Comparison of ENCODE assay signal across 22 mouse cellular contexts in the genomic region with DNA sequence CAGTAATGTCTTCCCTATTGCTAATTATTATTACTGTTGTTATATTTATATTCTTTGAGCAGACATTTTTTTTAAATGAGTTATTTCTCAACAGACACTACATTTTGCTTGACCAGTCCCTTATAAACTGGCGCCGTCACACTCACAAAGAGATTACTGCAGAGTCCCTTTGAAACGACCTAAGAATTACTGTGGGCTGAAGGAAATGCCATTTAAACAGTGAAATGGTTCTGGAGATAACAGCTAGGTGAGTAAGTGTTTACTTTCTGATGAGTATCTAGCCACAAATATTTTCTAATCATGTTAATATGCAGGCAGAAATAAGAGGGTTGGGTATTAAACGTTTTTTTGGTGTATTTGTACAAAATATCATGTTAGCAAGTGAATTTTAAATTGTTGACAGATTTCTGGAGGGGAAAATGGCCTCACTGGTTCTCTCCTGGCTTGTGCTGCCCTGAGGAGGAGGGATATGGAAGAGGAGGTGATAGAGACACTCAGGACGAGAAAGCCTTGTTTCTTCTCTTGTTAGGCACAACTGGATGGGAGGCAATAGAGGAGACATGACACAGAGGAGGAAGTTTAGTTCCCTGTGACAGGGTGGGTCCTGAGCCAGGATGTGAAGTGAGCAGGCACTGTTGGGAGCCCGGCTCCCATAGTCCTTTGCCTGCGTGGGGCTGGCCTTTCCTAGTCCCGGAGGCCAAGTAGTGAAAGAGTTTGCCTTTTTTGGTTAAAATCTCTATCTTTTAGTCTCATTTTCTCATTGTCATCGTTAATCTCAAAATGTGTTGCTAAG. TPM values are rescaled to one million over a fixed set of nuclear protein-coding genes. Genes with fewer than 3 reads are reported as not detected.
DNase-seq lines count a peak whose midpoint lies in the region; ATAC-seq and TF ChIP-seq lines count a peak whose summit lies in the region.
"Had no signal": no experiment of that assay in that cellular context is flagged by ENCODE, and none has a peak within 500 bp of the region (broad histone marks: within the 10 kb centered on the region; RNA-seq: fewer than 3 reads in every experiment).

No protein-coding gene starts in this region.

- H3K9me3 ChIP-seq in lung, postnatal 0 days (ENCODE audit: low read length): no peaks in the 10 kb centered on the region
- H3K9me3 ChIP-seq in hindbrain, embryonic 13.5 days: no peaks in the 10 kb centered on the region
- H3K9me3 ChIP-seq: embryonic facial prominence, embryonic 10.5 days; forebrain, embryonic 15.5 days; heart, embryonic 15.5 days; hindbrain, embryonic 10.5 days; hindbrain, embryonic 15.5 days had no signal

- no peak overlapping the region; the same call in 1 of the 2 replicates for H3K27ac ChIP-seq in lung, postnatal 0 days (ENCODE audit: low read length)
- no peak overlapping the region for H3K27ac ChIP-seq in hindbrain, embryonic 13.5 days
- H3K27ac ChIP-seq: embryonic facial prominence, embryonic 10.5 days; forebrain, embryonic 15.5 days; heart, adult 2 months; heart, embryonic 15.5 days; hindbrain, embryonic 10.5 days; hindbrain, embryonic 15.5 days had no signal

- no peaks in the 10 kb centered on the region for H3K36me3 ChIP-seq in lung, postnatal 0 days (ENCODE audit: insufficient read depth, low read length)
- no peaks in the 10 kb centered on the region for H3K36me3 ChIP-seq in myocyte (ENCODE audit: control insufficient read depth, insufficient read depth)
- H3K36me3 ChIP-seq in hindbrain, embryonic 13.5 days: no peaks in the 10 kb centered on the region
- H3K36me3 ChIP-seq: embryonic facial prominence, embryonic 10.5 days; forebrain, embryonic 15.5 days; heart, embryonic 15.5 days; hindbrain, embryonic 10.5 days; hindbrain, embryonic 15.5 days had no signal

- no peak overlapping the region for H3K4me3 ChIP-seq in lung, postnatal 0 days (ENCODE audit: low read depth, low read length)
- H3K4me3 ChIP-seq in myocyte: no peak overlapping the region
- H3K4me3 ChIP-seq in hindbrain, embryonic 13.5 days: no peak overlapping the region
- H3K4me3 ChIP-seq: embryonic facial prominence, embryonic 10.5 days; erythroblast, embryonic 14.5 days; forebrain, embryonic 15.5 days; heart, adult 2 months; heart, embryonic 15.5 days; hindbrain, embryonic 10.5 days; hindbrain, embryonic 15.5 days had no signal

- WGBS in lung, postnatal 0 days: 40% methylated on average over 9 of the region's 9 CpGs
- 75% methylated on average over 9 of the region's 9 CpGs for WGBS in hindbrain, embryonic 13.5 days

- intact Hi-C loops in heart, postnatal 10 days (cut with DNase I): no loop called here

- no peak overlapping the region for H3K4me2 ChIP-seq in lung, postnatal 0 days (replicated peaks; ENCODE audit: low read depth, low read length)
- H3K4me2 ChIP-seq in myocyte (ENCODE audit: low read depth): peak overlapping the region; percentile 39
- H3K4me2 ChIP-seq in hindbrain, embryonic 13.5 days: no peak overlapping the region
- H3K4me2 ChIP-seq: forebrain, embryonic 15.5 days; heart, embryonic 11.5 days; heart, embryonic 15.5 days; hindbrain, embryonic 15.5 days had no signal

- no peak for TF ChIP-seq POLR2A in myocyte (IDR thresholded peaks at IDR 0.05; ENCODE audit: insufficient read length, low read depth)

- peak; percentile 28 for DNase-seq in heart, adult 11 months
- no peak for DNase-seq in heart, postnatal 10 days
- DNase-seq in lung, postnatal 0 days (ENCODE audit: low spot score): no peak
- no peak for DNase-seq in lung, adult 18-20 months
- no peak for DNase-seq in urinary bladder, postnatal 36 days (ENCODE audit: low spot score in 2 of 2)
- DNase-seq in left cerebral cortex, adult 11 months (ENCODE audit: low spot score): no peak
- DNase-seq: adrenal gland, adult 2 months; adrenal gland, postnatal 25 days; cerebellum, adult 18-20 months; cerebellum, adult 9-11 months; gastrocnemius, postnatal 36 days; heart, adult 2 months had no signal

- ATAC-seq in lung, postnatal 0 days: peak; percentile 64
- no peak for ATAC-seq in hindbrain, embryonic 13.5 days (ENCODE audit: low FRiP score)
- ATAC-seq: forebrain, embryonic 15.5 days had no signal

- no peak overlapping the region for H3ac ChIP-seq in myocyte (ENCODE audit: control insufficient read depth, insufficient read length)

- TF ChIP-seq EP300 in lung, postnatal 0 days (IDR thresholded peaks at IDR 0.05): peak; percentile 72

- no peaks in the 10 kb centered on the region for H3K27me3 ChIP-seq in lung, postnatal 0 days (replicated peaks; ENCODE audit: insufficient read depth, low read length)
- H3K27me3 ChIP-seq in myocyte (ENCODE audit: control insufficient read depth, insufficient read depth, insufficient read length): no peaks in the 10 kb centered on the region
- H3K27me3 ChIP-seq in hindbrain, embryonic 13.5 days: no peaks in the 10 kb centered on the region
- H3K27me3 ChIP-seq: forebrain, embryonic 15.5 days; heart, embryonic 15.5 days; hindbrain, embryonic 15.5 days had no signal

- no peaks in the 10 kb centered on the region for H3K79me2 ChIP-seq in myocyte (ENCODE audit: control insufficient read depth, insufficient read depth)

- TF ChIP-seq CTCF in lung, postnatal 0 days (IDR thresholded peaks at IDR 0.05): no peak

- H3K4me1 ChIP-seq in lung, postnatal 0 days (ENCODE audit: insufficient read depth, low read depth, low read length): no peaks in the 10 kb centered on the region; the same call in 1 of the 2 replicates
- no peaks in the 10 kb centered on the region for H3K4me1 ChIP-seq in hindbrain, embryonic 13.5 days (replicated peaks)
- H3K4me1 ChIP-seq: embryonic facial prominence, embryonic 10.5 days; forebrain, embryonic 15.5 days; heart, embryonic 15.5 days; hindbrain, embryonic 10.5 days; hindbrain, embryonic 15.5 days had no signal

- H3K9ac ChIP-seq in lung, postnatal 0 days (replicated peaks; ENCODE audit: low read depth): no peak overlapping the region
- H3K9ac ChIP-seq in hindbrain, embryonic 13.5 days: no peak overlapping the region
- H3K9ac ChIP-seq: forebrain, embryonic 15.5 days; heart, embryonic 15.5 days; hindbrain, embryonic 15.5 days had no signal

TF ChIP-seq in myocyte, 11 proteins besides CTCF, POLR2A, EP300 and RAD21:
- TF ChIP-seq MYOD1 (IDR thresholded peaks at IDR 0.05; ENCODE audit: control insufficient read depth in 1 of 3, insufficient read length in 2 of 3, low read depth in 2 of 3) (no peak), SRF (IDR thresholded peaks at IDR 0.05; ENCODE audit: control insufficient read depth, insufficient read length, low read depth) (no peak), USF1 (IDR thresholded peaks at IDR 0.05; ENCODE audit: low read depth) (no peak)

RNA-seq across cellular contexts. Expression of a gene that starts 14.8 kb away (rescaled TPM):
- total RNA-seq in heart, postnatal 10 days (2021): 1 to 10 TPM; 4.6 to 4.7 TPM
- 298 and 352 TPM in 2 replicates for polyA plus RNA-seq in lung, postnatal 0 days (2015; fragmentation: Nextera tagmentation; extraction: Ambion mirVana)
- 123 TPM for polyA plus RNA-seq in myocyte (2012; fragmentation: generic; extraction: Trizol)
- 22.1 and 27.8 TPM in 2 replicates for polyA plus RNA-seq in hindbrain, embryonic 13.5 days (2015; fragmentation: Nextera tagmentation; extraction: Ambion mirVana)
- total RNA-seq: MEL had no signal
- polyA plus RNA-seq: erythroblast, embryonic 14.5 days had no signal
